Mouse (Mus musculus): Measurements from ENCODE around the gene Sept3.
A peak's percentile ranks its signal among the peaks of the same experiment; 100 is the strongest.
"Not testable (repeated sequence)": the region's sequence is repeated elsewhere in the genome, so short reads cannot be mapped to it uniquely, and the experiment has no call there.

Sept3 gene

GRCm38 (mm10) chr15:82274593-82274926, at the start of gene Sept3:
TSS of gene Sept3 (plus strand) at chr15:82274893.
- DNase-seq = no peak

GRCm38 (mm10) chr15:82225769-82226168, 48.9 kb upstream of the Sept3 start:
- DNase-seq = peak in 1 of 2 experiments; percentile 10

GRCm38 (mm10) chr15:82229542-82230045, 45.1 kb upstream of the Sept3 start:
- no peak for DNase-seq

- DNase-seq = no peak
Observed at GRCm38 (mm10) chr15:82230098-82230611, 44.5 kb upstream of the Sept3 start.

GRCm38 (mm10) chr15:82231100-82231499, 43.6 kb upstream of the Sept3 start:
- no peak for DNase-seq

GRCm38 (mm10) chr15:82231591-82232378, 42.9 kb upstream of the Sept3 start:
- DNase-seq = peak; percentile 92

GRCm38 (mm10) chr15:82232651-82233050, 42.0 kb upstream of the Sept3 start:
- DNase-seq = no peak

GRCm38 (mm10) chr15:82235661-82236060, 39.0 kb upstream of the Sept3 start:
- no peak for DNase-seq

- DNase-seq = peak; percentile 94 to 97
Observed at GRCm38 (mm10) chr15:82236565-82236964, 38.1 kb upstream of the Sept3 start.

GRCm38 (mm10) chr15:82243311-82243710, 31.4 kb upstream of the Sept3 start:
- no peak for DNase-seq

GRCm38 (mm10) chr15:82243742-82244114, 31.0 kb upstream of the Sept3 start:
- no peak for DNase-seq

- DNase-seq = peak; percentile 95 to 96
Observed at GRCm38 (mm10) chr15:82244115-82244804, 30.4 kb upstream of the Sept3 start, which contains the start of gene Cenpm. TSS of gene Cenpm (minus strand) at chr15:82244748.

GRCm38 (mm10) chr15:82244805-82245161, 29.9 kb upstream of the Sept3 start:
- DNase-seq = not testable (repeated sequence)

- no peak for DNase-seq
Observed at GRCm38 (mm10) chr15:82247131-82247776, 27.4 kb upstream of the Sept3 start.

- no peak for DNase-seq
Observed at GRCm38 (mm10) chr15:82251579-82251978, 23.1 kb upstream of the Sept3 start.

GRCm38 (mm10) chr15:82252097-82252496, 22.6 kb upstream of the Sept3 start, which contains the start of gene 1500009C09Rik:
TSS of gene 1500009C09Rik (plus strand) at chr15:82252397.
- DNase-seq = no peak

GRCm38 (mm10) chr15:82255248-82255647, 19.4 kb upstream of the Sept3 start:
- peak in 1 of 2 experiments; percentile 61 for DNase-seq

- DNase-seq = peak; percentile 82 to 83
Observed at GRCm38 (mm10) chr15:82255944-82256383, 18.7 kb upstream of the Sept3 start.

GRCm38 (mm10) chr15:82259510-82259909, 15.2 kb upstream of the Sept3 start:
- peak; percentile 89 to 95 for DNase-seq

GRCm38 (mm10) chr15:82266356-82266755, 8.3 kb upstream of the Sept3 start:
- DNase-seq = peak; percentile 90 to 91

GRCm38 (mm10) chr15:82268185-82268584, 6.5 kb upstream of the Sept3 start:
- DNase-seq = peak; percentile 63 to 81

GRCm38 (mm10) chr15:82268783-82269182, 5.9 kb upstream of the Sept3 start:
- peak; percentile 77 to 84 for DNase-seq

- peak; percentile 88 to 96 for DNase-seq
Observed at GRCm38 (mm10) chr15:82271201-82271600, 3.5 kb upstream of the Sept3 start.

Data from cerebellum, postnatal 14 days (tissue).